18 mouse cellular contexts compared by ENCODE assay signal in the genomic region with DNA sequence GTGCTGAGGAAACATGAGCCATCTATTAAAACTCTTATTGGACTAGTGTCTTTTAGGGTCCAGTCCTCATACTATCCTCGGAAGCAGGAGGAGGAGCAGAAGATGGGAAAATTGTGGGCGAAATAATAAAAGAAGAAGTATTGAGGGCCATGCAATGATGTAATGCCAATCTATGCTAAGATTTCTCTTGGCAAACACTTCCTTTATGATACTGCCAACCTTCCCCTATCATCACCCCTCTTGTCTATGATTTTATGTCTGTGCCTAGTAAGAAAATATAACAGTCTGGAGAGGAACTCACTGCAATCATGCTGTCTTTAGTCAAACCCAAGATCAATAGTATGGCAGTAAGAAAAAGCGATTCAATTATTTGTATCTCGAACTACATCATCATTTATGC. TPM values are rescaled to one million over a fixed set of nuclear protein-coding genes. Genes with fewer than 3 reads are reported as not detected.
"Had no signal": no experiment of that assay in that cellular context is flagged by ENCODE, and none has a peak within 500 bp of the region (broad histone marks: within the 10 kb centered on the region; RNA-seq: fewer than 3 reads in every experiment).

No protein-coding gene starts in this region.

- DNase-seq: left cerebral cortex, postnatal 4 days; liver; liver, embryonic 13.5 days; liver, postnatal 0 days; lung, adult 18-20 months; lung, adult 2 months; lung, embryonic 14.5 days; lung, postnatal 10 days; lung, postnatal 14 days; lung, postnatal 36 days; lung, postnatal 4 days; midbrain, embryonic 14.5 days had no signal

- ATAC-seq: liver, embryonic 12.5 days; liver, postnatal 0 days; lung, postnatal 0 days; midbrain, embryonic 13.5 days; midbrain, embryonic 15.5 days; midbrain, embryonic 16.5 days had no signal

RNA-seq across cellular contexts. Expression of gene Galnt3, which starts 18.5 kb away (rescaled TPM):
- total RNA-seq: megakaryocyte-erythroid progenitor cell, adult 5-6 weeks had no signal
